Mouse (Mus musculus) testis, adult 2 months (tissue): ENCODE measurements around the gene Clasrp. TPM values are rescaled to one million over a fixed set of nuclear protein-coding genes. Genes with fewer than 3 reads are reported as not detected.

ENCODE experiments used
- H3K27ac ChIP-seq: fragments of 200-500 bp; 2 replicates; pipeline ENCODE4 v1.5.1; 2012; ENCODE audit warnings: low read depth, low read length; ENCODE audit not compliant: control insufficient read depth, insufficient read depth
- H3K27me3 ChIP-seq: fragments of 200-500 bp; 2 replicates; pipeline ENCODE4 v1.6.1; 2012; ENCODE audit warnings: mild to moderate bottlenecking, low read length, moderate library complexity; ENCODE audit not compliant: control insufficient read depth, insufficient read depth
- H3K36me3 ChIP-seq: fragments of 200-500 bp; 2 replicates; pipeline ENCODE4 v1.6.1; 2012; ENCODE audit warnings: mild to moderate bottlenecking, low read length; ENCODE audit not compliant: control insufficient read depth, insufficient read depth
- H3K4me1 ChIP-seq: fragments of 200-500 bp; 2 replicates; pipeline ENCODE4 v1.6.1; 2012; ENCODE audit warnings: low read length; ENCODE audit not compliant: control insufficient read depth, insufficient read depth
- H3K4me3 ChIP-seq: fragments of 200-500 bp; 2 replicates; pipeline ENCODE4 v1.5.1; 2012; ENCODE audit warnings: low read depth, mild to moderate bottlenecking, low read length, moderate library complexity, mixed read lengths; ENCODE audit not compliant: control insufficient read depth
- CTCF ChIP-seq: fragments of 200-500 bp; IDR thresholded peaks from 2 replicates; pipeline ENCODE4 v1.5.1; 2012; ENCODE audit warnings: low read depth, mild to moderate bottlenecking, inconsistent platforms, low read length, moderate library complexity; ENCODE audit not compliant: control insufficient read depth, insufficient read depth, insufficient replicate concordance
- POLR2A ChIP-seq: fragments of 200-500 bp; IDR thresholded peaks from 2 replicates; pipeline ENCODE4 v1.6.1; 2012; ENCODE audit warnings: low read depth, mild to moderate bottlenecking, inconsistent platforms, low read length, moderate library complexity; ENCODE audit not compliant: control insufficient read depth
- polyA plus RNA-seq: library from polyadenylated mRNA; depleted of rRNA; stranded (reverse); fragments of >200 nt; gene quantifications from 2 replicates; pipeline ENCODE4 v1.2.3, GENCODE M21; 2012

The Clasrp gene
- polyA plus RNA-seq, 1 experiment = 99.3 TPM

DNA sequence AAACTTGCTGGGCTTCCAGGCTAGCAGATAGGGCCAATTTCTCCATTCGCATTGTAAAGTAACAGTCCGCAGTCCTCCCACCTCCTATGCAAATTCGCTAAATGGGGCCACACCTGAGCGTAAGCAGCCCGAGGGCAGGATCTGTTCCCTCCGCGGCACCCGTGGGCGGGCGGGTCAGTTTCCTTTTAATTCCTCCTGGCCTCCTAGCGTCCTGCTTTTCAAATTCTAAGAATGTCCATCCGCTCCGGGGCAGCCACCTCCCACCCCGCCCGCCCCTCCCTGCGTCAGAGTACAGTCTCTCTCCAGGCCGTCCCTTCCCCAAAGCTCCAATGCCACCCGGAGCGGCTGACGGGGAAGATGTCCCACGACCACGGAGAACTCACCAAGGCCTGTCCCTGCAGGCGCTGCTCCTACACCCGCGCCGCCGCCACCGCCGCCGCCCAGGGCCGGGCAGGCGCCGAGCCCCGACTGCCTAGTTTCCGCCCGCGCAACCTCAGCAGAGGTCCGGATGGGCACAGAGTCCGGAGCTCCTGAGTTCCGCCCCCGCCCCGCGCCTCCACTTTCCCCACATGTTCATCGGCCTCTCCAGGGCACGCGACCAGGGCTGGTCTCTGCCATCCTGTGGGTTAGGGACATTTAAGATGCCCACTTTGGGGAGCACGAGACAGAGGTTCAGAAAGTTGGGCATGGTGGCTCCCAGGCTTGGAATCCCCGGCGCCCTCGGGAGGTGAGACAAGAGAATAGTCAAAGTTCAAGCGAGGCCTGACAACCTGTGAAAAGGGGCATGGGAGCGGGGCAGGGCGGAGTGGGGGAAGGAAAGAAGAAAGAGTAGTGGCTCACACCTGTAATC is 31.1 kb downstream of the Clasrp start:
- TF ChIP-seq CTCF (no peak), POLR2A (peak; percentile 78; the same call in 1 of the 2 replicates)
- peaks cover 21% of the 10 kb centered on the region for H3K4me1 ChIP-seq
- peak overlapping the region; percentile 83 for H3K27ac ChIP-seq
- H3K36me3 ChIP-seq = no peaks in the 10 kb centered on the region
- no peaks in the 10 kb centered on the region for H3K27me3 ChIP-seq
- H3K4me3 ChIP-seq = peak overlapping the region; percentile 94

DNA sequence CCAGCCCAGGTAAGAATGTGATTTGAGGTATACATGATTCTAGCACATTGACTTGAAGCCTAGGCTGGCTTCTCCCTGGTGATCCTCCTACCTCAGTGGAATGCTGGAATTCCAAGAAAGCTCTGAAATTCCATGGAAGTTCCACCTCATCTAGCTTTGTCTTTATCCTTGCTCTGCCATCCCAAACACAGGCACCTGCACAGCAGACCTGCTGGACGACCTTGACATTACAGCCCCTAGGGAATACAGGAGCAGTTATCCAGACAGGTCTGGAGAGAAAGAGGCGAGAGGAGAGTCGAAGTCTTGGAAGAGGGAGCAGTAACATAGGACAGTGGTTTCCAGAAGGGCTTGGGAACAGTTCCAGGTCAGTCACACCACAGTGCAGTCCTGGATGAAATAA is 34.6 kb downstream of the Clasrp start:
- H3K4me3 ChIP-seq = no peak overlapping the region
- TF ChIP-seq POLR2A = no peak
- no peaks in the 10 kb centered on the region for H3K27me3 ChIP-seq
- H3K27ac ChIP-seq = no peak overlapping the region
- H3K4me1 ChIP-seq = peaks cover 8% of the 10 kb centered on the region
- H3K36me3 ChIP-seq = no peaks in the 10 kb centered on the region

DNA sequence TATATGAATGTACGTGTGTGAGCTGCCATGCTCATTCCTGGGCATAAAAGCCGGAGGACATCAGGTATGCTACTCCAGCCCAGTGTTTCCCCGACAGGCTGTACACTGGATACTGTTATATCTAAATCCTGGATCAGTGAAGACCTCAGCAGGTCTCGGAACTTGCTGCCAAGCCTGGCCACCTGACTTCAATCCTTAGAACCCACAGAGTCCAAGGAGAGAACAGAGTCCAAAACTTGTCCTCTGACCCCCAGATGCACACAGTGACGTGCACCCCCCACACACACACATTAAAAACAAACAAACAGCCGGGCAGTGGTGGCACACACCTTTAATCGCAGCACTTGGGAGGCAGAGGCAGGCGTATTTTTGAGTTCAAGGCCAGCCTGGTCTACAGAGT is 36.9 kb downstream of the Clasrp start:
- Histone ChIP-seq H3K4me1 (peaks cover 3% of the 10 kb centered on the region), H3K4me3 (no peak overlapping the region), H3K27me3 (no peaks in the 10 kb centered on the region), H3K36me3 (no peaks in the 10 kb centered on the region), H3K27ac (no peak overlapping the region)
- TF ChIP-seq CTCF (no peak), POLR2A (no peak)

DNA sequence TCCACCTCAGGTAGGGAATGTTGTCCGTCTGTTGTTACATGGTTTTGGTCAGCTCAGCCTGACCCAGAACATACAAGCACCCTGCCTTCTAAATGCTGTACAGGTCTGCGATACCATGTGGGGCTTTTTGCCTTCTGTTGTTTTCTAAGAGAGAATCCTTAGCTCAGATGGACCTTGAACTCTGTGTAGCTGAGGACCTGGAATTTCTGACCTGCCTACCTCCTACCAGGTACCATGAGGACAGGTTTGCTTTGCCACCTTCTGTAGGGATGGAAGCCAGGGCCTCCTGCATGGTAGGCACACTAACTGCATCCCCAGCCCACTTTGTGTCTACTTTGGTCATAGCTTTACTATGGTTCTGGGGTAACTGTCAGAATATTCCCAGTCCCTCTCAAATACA is 38.5 kb downstream of the Clasrp start:
- peaks cover 9% of the 10 kb centered on the region for H3K4me1 ChIP-seq
- H3K27me3 ChIP-seq = no peaks in the 10 kb centered on the region
- H3K36me3 ChIP-seq = no peaks in the 10 kb centered on the region
- H3K27ac ChIP-seq = no peak overlapping the region
- TF ChIP-seq CTCF (no peak), POLR2A (no peak)
- no peak overlapping the region for H3K4me3 ChIP-seq

DNA sequence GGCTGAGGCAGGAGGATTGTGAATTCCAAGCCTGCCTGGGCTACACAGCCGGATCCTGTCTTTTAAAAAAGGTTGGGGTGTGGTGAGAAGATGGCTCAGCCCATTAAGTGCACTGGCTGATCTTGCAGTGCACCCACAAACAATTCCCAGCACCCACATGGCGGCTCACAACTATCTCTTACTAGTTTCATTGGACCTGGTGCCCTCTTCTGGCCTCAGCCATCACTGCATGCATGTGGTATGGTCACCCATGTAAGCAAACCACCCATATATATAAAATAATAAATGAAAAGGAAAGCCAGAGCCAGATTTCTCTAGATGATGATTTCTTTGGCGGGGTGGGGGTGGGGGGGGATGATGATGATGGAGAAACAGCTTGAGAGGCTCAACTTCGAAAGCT is 39.8 kb downstream of the Clasrp start:
- Histone ChIP-seq H3K4me3 (no peak overlapping the region), H3K4me1 (peaks cover 15% of the 10 kb centered on the region), H3K27ac (no peak overlapping the region), H3K27me3 (no peaks in the 10 kb centered on the region), H3K36me3 (no peaks in the 10 kb centered on the region)
- TF ChIP-seq POLR2A (no peak), CTCF (peak; percentile 14; the same call in 1 of the 2 replicates)

DNA sequence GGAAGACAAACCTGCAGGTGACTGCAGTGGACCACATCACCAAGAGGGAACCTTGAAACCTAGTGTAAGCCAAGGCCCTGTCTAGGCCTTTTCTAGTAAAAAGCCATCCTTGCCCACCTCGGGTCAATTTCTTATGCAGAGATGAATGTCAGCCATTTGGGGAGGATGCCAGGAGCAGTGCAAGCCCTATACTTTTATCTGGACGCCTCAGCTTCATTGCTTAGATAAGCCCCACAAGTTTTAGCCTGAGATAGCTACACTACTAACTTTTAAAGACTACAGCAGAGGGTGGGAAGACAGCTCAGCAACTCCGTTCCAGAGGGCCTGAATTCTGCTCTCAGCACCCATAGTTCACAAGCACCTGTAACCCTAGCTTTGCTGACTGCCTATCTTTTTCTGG is 40.4 kb downstream of the Clasrp start:
- TF ChIP-seq CTCF (no peak), POLR2A (no peak)
- no peaks in the 10 kb centered on the region for H3K27me3 ChIP-seq
- H3K36me3 ChIP-seq = no peaks in the 10 kb centered on the region
- H3K4me3 ChIP-seq = no peak overlapping the region
- no peak overlapping the region for H3K27ac ChIP-seq
- peaks cover 15% of the 10 kb centered on the region for H3K4me1 ChIP-seq

DNA sequence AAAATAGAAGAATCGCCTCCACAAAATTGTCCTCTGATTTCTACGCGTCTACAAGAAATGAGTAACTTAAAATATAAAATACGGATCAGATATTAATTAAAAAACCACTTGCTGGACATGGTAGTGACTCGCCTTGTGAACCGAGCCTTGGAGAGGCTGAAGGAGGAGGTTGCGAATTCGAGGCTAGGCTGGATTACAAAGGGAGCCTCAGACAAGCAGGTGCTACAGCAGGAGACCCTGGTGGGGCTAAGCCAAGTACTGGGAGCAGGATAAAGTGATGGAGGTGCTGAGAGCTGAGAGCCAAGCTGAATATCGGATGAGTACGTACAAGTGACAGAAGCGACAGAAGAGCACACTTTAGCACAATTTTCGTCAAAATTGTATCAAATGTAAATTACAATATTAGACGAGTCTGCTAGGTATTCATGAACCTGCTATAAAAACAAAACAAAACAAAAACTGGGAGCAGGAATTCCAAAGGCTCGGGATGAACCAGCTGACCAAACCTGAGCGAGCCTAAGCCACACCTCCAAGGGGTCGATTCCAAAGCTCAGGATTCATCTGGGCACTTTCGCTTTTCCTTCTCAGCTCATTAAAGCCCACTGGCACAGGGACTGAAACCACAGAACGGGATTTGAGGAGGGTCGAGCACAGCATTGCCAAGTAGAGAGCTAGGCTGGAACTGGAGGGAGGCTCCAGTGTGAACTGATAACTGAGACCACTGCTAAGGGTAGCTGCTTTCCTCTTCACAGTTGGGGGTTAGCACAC is 41.5 kb downstream of the Clasrp start, which contains the start of gene Ppp1r37:
Gene Ppp1r37, minus strand, starts transcription at position 434 of the 768 bp plus-strand sequence.
- Histone ChIP-seq H3K27me3 (no peaks in the 10 kb centered on the region), H3K27ac (peak within 1 kb of the TSS; percentile 93), H3K4me3 (peak within 1 kb of the TSS; percentile 97), H3K4me1 (peaks cover 18% of the 10 kb centered on the region), H3K36me3 (no peaks in the 10 kb centered on the region)
- TF ChIP-seq POLR2A = no peak
- no peak for TF ChIP-seq CTCF
